Mouse (Mus musculus) C2C12 (cell line): ENCODE measurements around the gene Stac.

Experiments
- CEBPB ChIP-seq: IDR thresholded peaks from one replicate; pipeline ENCODE4 v1.6.1; 2011; ENCODE audit warnings: low read depth, mild to moderate bottlenecking, control low read depth, moderate library complexity
- CTCF ChIP-seq: IDR thresholded peaks from one replicate; pipeline ENCODE4 v1.5.1; 2011; ENCODE audit not compliant: control insufficient read depth, insufficient read depth, insufficient read length
- MAX ChIP-seq: IDR thresholded peaks from one replicate; pipeline ENCODE4 v1.6.1; 2011; ENCODE audit warnings: mild to moderate bottlenecking, control low read depth
- USF1 ChIP-seq: IDR thresholded peaks from one replicate; pipeline ENCODE4 v1.6.1; 2011; ENCODE audit warnings: low read depth, mild to moderate bottlenecking, control low read depth, moderate library complexity

GRCm38 (mm10) chr9:111515536-111515935 lies 174.6 kb downstream of the Stac start:
- TF ChIP-seq CTCF: no peak
- TF ChIP-seq USF1: no peak
- no peak for TF ChIP-seq MAX
- TF ChIP-seq CEBPB: no peak
